Mouse (Mus musculus) bone marrow, adult 2 months (tissue): ENCODE data around the gene Snta1.

ENCODE experiments used
- CTCF ChIP-seq: fragments of 200-500 bp; IDR thresholded peaks from 2 replicates; pipeline ENCODE4 v1.5.1; 2011; ENCODE audit warnings: low read length, control low read depth; ENCODE audit not compliant: control insufficient read depth, insufficient read depth
- POLR2A ChIP-seq: fragments of 200-500 bp; IDR thresholded peaks from 2 replicates; pipeline ENCODE4 v1.6.1; 2011; ENCODE audit warnings: low read depth, mild to moderate bottlenecking, control low read depth, low read length, borderline replicate concordance; ENCODE audit not compliant: control insufficient read depth

DNA sequence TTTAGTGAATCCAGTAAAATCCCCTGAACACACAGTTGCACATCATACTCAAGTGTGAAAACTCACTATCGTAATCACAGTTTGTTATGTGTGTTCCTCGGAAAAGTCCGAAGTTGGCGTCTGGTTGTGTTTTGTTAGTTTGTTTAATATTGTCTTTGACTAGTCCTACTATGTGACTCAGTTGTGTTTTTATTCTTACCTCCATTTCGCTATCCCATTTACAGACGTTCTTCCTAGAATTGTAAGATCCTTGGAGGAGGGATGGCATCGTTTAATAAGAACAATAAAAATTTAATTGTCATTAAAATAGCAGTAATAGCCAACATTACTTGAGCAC, 29.3 kb upstream of the Snta1 start:
- no peak for TF ChIP-seq POLR2A
- TF ChIP-seq CTCF = no peak
